Mouse (Mus musculus): ENCODE results near the gene Atp6v1d. TPM values are rescaled to one million over a fixed set of nuclear protein-coding genes. Genes with fewer than 3 reads are reported as not detected.

Atp6v1d gene
- polyA plus RNA-seq, 1 experiment, result 13.8 TPM

- DNase-seq (ENCODE audit: low read depth, low spot score), result no peak
Measured at GRCm38 (mm10) chr12:78801836-78802235, 59.6 kb downstream of the Atp6v1d start.

DNA sequence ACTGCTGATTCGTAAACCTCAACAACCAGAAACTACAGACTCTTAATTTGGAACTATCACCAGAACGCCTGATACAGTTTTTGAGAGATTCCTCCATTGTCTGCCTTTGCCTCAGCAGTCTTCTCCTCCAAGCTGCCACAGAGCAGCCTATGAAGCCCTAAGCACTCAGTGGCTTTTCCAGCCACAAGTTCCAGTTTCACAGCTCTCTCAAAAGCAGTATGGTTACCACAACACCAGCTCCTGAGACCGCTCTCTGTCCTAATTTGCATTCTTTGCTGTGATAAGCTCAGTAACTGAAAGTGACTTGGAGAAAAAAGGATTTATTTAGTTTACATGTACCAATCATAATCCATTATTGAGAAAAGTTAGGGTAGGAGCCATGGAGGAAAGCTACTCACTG lies 61.4 kb downstream of the Atp6v1d start:
- DNase-seq (ENCODE audit: low read depth, low spot score), result no peak
- 88% methylated on average over 3 of the region's 3 CpGs for WGBS

DNA sequence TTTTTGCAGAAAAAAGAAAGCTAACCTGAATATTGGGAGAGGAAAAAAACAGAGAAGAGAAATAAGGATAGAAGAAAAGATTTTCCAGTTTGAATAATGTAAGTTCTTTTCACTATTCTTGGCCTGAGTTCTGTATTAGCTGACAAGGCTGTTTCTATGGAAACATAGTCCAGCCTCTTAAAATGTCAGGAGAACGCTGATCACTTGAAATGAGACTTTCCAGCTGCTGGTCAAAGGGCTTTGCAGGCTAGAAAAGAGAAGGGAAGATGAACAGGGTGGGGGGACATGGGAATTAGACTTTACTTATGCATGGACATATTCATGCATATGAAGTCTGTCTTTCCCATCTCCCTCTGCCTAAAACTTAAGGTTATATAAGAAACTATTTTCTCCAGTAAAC lies 67.2 kb downstream of the Atp6v1d start:
- no peak for DNase-seq (ENCODE audit: low read depth, low spot score)
- whole genome bisulfite sequencing, result 40% methylated on average over 1 of the region's 1 CpGs

- DNase-seq (ENCODE audit: low read depth, low spot score), result no peak
- 50% methylated on average over 2 of the region's 2 CpGs for WGBS
Measured at GRCm38 (mm10) chr12:78790791-78791190, 70.6 kb downstream of the Atp6v1d start.

Other genes starting within 250 kb of the Atp6v1d start
- not detected in 2 replicates for gene Fam71d, start 170.1 kb downstream of the Atp6v1d start, polyA plus RNA-seq (2012; rRNA removed)
- gene Mpp5, start 112.7 kb downstream of the Atp6v1d start, polyA plus RNA-seq (2012; rRNA removed), result 3.6 and 5.1 TPM in 2 replicates
- gene Eif2s1, start 181 bp upstream of the Atp6v1d start, polyA plus RNA-seq (2012; rRNA removed), result 11.5 and 12.7 TPM in 2 replicates
- gene Plek2, start 45.3 kb upstream of the Atp6v1d start, polyA plus RNA-seq (2012; rRNA removed), result 16.3 and 37.4 TPM in 2 replicates
- 9.8 and 11.0 TPM in 2 replicates for gene Tmem229b, start 146.0 kb upstream of the Atp6v1d start, polyA plus RNA-seq (2012; rRNA removed)
- 13.3 and 26.2 TPM in 2 replicates for gene Plekhh1, start 167.5 kb upstream of the Atp6v1d start, polyA plus RNA-seq (2012; rRNA removed)
- gene Pigh, start 228.0 kb upstream of the Atp6v1d start, polyA plus RNA-seq (2012; rRNA removed), result 8.4 and 13.1 TPM in 2 replicates